Mouse (Mus musculus): ENCODE results near the gene Top1.
A peak's percentile ranks its signal among the peaks of the same experiment; 100 is the strongest.

The Top1 gene

DNA sequence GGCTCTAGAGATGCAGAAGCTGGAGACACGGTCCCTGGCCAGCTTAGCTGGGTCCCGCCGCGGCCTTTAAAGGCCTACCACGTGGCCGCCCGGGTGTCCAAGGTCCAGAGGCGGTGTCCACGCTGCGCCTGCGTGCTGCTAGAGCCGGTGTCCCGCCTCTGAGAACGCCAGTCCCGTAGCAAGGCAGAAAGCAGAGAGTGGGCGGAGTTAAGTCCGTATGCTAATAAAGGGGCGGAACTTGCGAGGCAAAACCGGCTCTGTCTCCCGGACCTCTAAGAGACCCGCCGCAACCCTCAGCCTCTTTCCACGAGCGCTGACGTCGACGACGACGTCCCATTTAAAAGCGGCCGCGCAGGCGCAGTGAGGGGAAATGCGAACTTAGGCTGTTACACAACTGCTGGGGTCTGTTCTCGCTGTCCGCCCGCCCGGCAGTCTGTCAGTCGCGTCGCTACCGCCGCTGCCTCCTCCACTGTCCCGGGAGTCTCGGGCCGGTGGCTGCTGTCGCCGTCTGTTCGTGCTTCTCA lies at the start of gene Top1:
Gene Top1, plus strand, starts transcription at position 275 of the 524 bp plus-strand sequence.
- peak; percentile 99 for DNase-seq

DNA sequence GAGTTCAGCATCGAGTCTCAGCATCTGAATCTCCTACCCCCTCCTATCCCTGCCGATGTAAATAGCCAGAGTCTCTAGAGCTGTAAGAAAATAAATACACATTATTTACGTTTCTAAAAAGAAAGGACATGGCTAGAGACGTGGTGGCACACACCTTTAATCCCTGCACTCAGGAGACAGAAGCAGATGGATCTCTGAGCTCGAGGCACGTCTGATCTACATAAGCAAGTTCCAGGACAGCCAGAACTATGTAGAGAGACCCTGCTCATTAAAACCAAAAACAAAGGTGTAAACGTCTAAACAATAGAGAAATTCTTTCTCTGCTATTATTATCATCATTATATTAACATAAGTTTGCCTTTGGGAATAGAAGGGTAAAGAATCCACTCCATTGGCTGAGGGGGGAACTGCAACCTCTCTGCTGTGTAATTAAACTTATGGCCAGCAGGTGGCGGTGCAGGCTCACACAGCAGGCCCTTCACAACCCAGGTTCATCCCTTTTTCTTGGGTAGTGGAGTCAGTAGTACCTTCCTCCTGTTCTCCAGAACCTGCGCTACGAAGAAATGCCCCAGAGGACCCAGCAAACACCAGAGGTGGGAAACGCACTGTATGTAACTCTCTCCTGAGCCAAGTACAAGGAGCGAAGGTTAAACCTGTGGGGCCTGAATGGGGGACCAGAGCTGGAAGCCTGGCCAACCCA lies 48.0 kb upstream of the Top1 start:
- peak; percentile 37 for DNase-seq

DNA sequence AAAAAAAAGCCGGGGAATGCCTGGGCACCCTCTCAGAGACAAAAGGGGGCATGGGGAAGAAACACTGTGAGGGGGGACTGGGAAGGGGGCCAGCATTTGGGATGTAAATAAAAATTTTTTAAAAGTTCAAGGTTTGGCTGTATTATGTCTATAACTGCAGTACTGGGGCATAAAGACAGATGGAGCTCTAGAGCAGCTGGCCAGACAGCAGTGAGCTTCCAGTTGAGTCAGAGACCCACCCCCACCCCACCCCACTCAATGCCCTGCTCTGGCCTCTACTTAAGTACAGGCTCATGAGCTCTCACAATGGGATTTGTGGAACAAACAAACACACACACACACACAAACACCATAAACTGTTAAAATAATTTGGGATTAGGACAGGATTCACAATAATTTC lies 43.9 kb upstream of the Top1 start:
- no peak for DNase-seq

- DNase-seq: no peak
Observed at GRCm38 (mm10) chr2:160603154-160603933, 42.3 kb upstream of the Top1 start.

DNA sequence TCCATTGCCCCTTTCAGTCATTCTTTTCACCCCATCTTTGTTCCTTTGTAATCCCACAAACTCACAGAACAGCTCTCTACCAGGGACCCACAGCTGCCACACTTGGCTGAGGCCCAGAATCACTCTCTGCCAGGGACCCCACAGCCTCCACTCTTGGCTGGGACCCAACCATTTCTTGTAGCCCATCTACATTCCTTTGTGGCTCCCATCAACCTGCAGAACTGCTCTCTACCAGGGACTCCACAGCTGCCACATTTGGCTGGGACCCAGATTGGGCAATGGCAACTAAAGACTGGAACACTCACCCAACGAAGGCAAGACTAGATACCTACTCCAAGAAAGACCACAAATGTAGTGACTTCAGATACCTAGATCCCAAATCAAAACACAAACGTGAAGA lies 35.7 kb upstream of the Top1 start:
- no peak for DNase-seq

- DNase-seq: no peak
Observed at GRCm38 (mm10) chr2:160613186-160613919, 32.3 kb upstream of the Top1 start.

GRCm38 (mm10) chr2:160617741-160618140 lies 27.9 kb upstream of the Top1 start:
- DNase-seq: no peak

DNA sequence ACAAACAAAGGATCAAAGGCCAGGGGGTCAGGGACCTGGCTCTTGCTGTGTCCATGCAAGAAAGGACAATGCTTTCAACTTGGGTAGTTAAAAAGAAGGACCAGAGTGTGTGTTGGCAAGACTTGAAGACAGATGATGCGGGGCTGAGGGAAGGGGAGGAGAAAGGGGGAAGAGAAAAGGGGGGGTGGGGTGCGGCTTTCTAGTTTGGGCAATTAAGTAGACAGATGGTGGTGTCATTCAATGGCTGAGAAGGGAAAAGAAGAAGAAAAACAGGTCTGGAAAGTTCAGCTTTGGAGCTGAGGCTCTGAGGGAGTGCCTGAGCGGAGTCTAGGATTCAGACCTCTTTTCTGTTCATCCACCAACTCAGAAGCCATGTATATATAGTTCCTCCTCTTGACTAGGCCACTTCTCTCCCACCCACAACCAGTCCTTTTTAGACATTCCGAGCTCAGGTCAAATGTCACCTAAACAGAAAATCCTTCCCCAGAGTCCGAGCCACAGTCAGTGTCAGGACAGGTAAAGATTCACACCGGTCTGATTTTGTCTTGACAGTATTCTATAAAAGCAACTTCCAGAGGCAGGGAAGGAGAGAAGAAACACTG lies 27.0 kb upstream of the Top1 start:
- DNase-seq: no peak

DNA sequence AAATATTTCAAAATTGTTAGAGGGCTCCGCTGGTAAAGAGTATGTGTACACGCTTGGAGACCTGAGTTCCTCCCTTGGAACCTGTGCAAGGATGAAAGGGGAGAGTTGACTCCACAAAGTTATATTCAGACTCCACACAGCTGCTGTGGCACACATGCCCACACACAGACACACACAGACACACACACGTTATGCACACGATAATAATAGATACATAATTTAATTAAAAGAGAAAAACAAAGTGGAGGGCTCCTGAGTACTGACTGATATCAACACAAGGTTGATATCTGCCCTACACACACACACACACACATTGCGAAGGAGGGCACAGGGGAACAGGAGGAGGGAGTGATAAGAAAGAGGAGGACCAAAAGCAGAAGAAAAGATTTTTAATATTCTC lies 26.4 kb upstream of the Top1 start:
- no peak for DNase-seq

DNA sequence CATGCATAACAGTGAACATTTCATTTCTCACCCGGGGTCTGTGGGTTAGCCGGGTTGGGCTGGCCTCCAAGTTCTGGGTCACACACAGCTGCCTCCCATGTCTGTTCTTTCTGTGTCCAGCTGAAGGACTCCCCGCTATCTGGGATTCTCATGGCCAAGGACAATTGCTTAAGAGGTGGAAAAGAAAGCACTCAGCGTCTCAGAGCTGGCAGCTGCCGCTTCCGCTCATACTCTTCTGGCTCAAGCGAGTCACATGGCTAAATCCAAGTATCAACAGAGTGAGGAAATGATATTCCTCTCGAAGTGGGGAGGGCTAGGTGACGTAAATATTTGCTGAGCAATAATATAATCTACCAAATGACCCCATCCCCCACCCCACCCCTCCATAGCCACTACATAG lies 25.9 kb upstream of the Top1 start:
- no peak for DNase-seq

GRCm38 (mm10) chr2:160620279-160620963 lies 25.3 kb upstream of the Top1 start:
- no peak for DNase-seq

DNA sequence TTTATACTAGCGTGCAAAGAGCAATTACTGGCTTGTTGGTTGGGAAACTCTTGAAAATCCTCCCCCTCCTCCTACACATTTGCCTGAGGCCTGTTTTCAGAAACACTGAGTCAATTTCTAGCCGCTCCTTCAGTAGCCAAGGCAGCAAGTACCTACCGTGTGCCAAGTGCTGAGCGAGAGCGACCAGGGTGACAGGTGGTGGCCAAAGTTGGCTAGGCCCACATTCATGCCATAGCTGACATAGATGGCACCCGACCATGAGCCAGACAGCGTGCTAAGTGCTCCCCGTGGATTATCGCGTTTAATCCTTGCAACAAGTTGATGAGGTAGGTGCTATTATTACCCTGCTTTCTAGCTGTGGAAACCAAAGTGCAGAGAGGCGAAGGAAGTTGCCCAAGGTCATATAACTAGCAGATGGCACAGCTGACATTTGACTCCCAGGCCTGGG lies 24.7 kb upstream of the Top1 start:
- DNase-seq: no peak

- DNase-seq: peak; percentile 70
Observed at GRCm38 (mm10) chr2:160621661-160622211, 24.0 kb upstream of the Top1 start.

GRCm38 (mm10) chr2:160622646-160623045 lies 23.0 kb upstream of the Top1 start:
- DNase-seq: no peak

- DNase-seq: no peak
Observed at GRCm38 (mm10) chr2:160623745-160624144, 21.9 kb upstream of the Top1 start.

DNA sequence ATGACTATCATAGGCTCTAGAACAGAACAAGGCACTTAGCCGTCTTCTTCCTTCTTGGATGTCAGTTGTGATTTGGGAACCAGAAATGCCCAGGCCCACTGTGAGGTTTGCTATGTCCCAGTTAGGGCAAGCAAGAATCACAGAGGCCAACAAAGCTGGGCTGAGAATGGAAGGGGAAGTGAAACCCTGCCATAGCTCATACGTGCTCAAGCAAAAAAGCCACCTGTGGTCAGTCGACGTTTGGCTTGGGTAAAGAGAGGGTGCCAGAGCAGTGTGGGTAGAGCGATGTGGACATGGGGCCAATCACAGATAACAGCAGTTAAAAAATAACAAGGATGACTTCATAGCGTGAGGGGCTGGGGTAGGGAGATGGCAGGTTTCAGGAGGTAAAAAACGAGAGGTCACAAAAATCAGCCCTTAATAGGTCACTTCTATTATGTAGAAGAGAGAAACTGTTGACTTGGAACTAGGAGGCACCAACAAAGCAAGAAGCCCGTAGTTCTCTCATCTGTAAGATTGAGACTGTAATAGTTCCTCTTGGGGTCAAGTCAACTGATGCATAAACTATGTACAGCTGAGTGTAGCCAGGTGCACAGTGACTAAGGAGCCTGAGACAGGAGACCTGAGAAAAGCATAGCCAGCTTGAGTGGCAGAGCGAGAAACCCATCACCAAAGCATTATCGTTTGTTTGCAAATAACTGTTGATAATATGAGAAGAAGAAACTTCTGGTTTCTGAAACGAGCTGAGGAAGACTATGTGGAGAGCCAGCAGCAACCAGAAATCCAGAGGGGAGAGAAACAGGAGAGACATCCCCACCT lies 18.3 kb upstream of the Top1 start:
- DNase-seq: no peak

DNA sequence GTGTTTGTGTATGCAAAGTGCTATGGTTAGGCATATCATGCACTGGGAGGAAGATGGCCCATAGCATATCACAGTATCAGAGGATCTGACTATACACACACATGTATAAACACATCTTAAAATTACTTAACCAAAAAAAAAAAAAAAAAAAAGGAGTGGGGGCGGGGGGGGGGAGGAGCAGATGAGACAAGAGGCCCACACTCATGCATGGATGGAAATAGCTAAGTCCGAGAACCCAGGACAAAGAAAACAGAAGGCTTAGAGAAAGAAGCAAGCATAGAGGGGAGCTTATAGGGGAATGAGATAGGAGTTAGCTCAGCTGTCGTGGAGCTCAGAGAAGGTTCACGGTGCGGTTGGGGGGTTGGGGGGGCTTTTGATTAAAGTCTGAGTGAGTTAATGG lies 17.6 kb upstream of the Top1 start:
- no peak for DNase-seq

- DNase-seq: no peak
Observed at GRCm38 (mm10) chr2:160628666-160629527, 16.8 kb upstream of the Top1 start.

DNA sequence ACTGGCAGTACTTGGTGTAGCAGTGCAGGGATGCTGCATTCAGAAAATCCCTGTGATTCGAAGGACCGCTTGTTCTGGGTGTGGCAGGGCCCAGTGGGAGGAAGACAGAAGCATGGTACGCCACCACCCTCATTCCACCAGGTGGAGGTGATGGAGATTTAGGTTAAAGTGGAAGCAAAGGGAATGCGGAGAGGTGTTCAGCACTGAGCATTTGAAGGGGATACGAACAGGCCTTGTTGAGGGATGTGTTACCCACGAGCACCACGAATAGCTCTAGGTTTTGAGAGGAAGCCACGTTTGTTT lies 16.2 kb upstream of the Top1 start:
- DNase-seq: no peak

DNA sequence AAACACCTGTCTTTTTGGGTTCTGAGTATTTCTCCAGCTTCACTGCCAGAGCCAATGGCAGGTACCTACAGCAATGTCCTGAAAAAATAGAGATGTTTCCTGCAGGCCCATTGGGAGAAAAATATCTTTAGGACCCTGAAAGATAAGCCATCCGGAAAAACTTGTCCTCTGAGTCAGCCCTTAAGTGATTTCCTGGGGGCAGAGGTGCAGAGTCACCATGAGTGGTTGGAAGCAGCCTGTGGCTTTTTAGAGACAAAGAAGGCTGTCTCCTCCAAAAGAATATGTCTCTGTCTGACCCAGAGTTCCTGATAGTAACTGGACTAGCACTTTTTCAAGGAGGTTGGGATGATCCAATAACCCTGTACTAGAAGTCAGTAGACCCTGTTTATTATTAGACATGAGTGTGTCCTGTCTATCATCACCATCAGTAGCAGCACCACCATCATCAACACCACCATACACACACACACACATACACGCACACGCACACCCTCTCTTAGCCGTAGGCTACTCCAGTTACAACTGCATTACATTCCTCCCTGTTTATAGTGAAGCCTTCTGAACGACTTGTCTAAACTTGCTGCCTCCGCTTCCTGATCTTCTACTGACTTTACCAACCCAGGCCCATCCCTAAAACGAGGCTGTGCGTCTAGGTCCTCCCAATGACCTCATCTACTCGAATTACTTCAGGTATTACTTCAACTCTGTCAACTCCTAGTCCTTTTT lies 14.7 kb upstream of the Top1 start:
- no peak for DNase-seq
